Mouse (Mus musculus): ENCODE data around the gene Lhx6. TPM values are rescaled to one million over a fixed set of nuclear protein-coding genes. Genes with fewer than 3 reads are reported as not detected.

Lhx6 gene
- polyA plus RNA-seq, 1 experiment from 2014 or later: 1.0 TPM

DNA sequence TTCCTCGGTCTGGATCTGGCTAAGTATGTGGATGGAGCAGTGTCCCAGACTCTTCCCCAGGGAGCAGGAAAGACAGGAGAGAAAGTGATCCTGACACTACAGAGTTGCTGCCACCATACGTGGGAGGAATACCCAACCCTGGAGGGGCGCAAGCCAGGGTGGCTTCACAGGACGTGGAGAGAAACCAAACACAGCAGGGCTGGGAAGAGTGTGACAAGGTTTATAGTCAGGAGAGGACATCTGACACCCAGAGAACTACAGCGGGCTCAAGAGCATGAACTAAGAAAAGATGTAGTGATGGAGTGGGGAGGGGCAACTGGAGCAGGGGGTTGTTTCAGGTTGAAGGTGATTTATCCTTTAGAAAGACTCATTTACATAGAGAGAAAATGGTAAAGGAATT lies 43.8 kb downstream of the Lhx6 start:
- Histone ChIP-seq H3K4me3 (replicated peaks) (no peak overlapping the region), H3K27me3 (no peaks in the 10 kb centered on the region; the same call in 1 of the 2 replicates), H3K9ac (replicated peaks) (no peak overlapping the region), H3K9me3 (no peaks in the 10 kb centered on the region), H3K4me1 (replicated peaks) (no peaks in the 10 kb centered on the region), H3K4me2 (no peak overlapping the region), H3K27ac (no peak overlapping the region), H3K36me3 (no peaks in the 10 kb centered on the region)
- ATAC-seq (ENCODE audit: insufficient number of reproducible peaks, insufficient read depth, low FRiP score, low TSS enrichment, low read depth): no peak
- 46% methylated on average over 5 of the region's 5 CpGs for WGBS

DNA sequence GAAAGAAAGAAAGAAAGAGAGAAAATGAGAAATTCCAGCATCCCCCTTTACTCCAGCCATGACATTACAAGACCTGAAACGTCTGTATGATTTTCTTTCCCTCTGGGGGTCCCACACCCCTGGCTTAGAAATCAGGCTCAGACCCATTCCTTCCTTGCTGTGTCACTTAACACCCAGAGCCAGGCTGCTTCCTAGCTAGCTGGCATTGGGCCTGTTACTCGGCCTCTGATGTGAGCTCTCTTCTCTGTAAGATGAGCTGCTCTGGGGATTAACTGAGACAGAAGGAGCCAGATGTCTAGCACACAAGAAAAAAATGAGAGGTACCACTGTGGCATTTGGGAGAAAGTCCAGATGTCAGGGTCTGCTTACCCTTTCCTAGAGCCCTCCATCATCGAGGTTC lies 49.0 kb downstream of the Lhx6 start:
- H3K27ac ChIP-seq: no peak overlapping the region
- H3K9me3 ChIP-seq: no peaks in the 10 kb centered on the region
- H3K27me3 ChIP-seq: peaks cover 3% of the 10 kb centered on the region; the same call in 1 of the 2 replicates
- H3K4me1 ChIP-seq (replicated peaks): no peaks in the 10 kb centered on the region
- no peak overlapping the region for H3K4me2 ChIP-seq
- H3K4me3 ChIP-seq (replicated peaks): no peak overlapping the region
- 38% methylated on average over 3 of the region's 3 CpGs for WGBS
- ATAC-seq (ENCODE audit: insufficient number of reproducible peaks, insufficient read depth, low FRiP score, low TSS enrichment, low read depth): no peak
- no peak overlapping the region for H3K9ac ChIP-seq (replicated peaks)
- H3K36me3 ChIP-seq: no peaks in the 10 kb centered on the region

DNA sequence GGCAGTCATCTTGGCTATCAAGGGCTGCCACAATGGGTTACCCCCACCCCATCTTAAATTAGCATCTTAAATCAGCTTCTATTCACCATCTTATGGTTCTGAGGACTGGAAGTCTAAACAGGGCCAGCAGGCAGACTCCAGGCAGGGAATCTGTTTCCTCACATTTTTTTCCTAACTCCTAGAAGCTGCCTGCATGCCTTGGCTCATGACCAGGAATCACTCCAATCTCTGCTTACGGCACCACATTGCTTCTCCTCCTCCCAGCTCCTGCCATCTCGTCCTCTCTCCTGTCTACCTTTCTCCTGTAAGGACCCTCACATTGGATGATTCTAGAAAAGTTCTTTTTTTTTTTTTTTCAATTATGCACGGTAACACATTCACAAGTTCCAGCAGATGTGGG lies 52.0 kb downstream of the Lhx6 start:
- no peaks in the 10 kb centered on the region for H3K36me3 ChIP-seq
- no peak overlapping the region for H3K4me2 ChIP-seq
- no peak for ATAC-seq (ENCODE audit: insufficient number of reproducible peaks, insufficient read depth, low FRiP score, low TSS enrichment, low read depth)
- H3K9ac ChIP-seq (replicated peaks): no peak overlapping the region
- H3K27me3 ChIP-seq: peaks cover 6% of the 10 kb centered on the region; the same call in 1 of the 2 replicates
- H3K4me1 ChIP-seq (replicated peaks): peaks cover 6% of the 10 kb centered on the region
- H3K27ac ChIP-seq: no peak overlapping the region
- 63% methylated on average over 3 of the region's 3 CpGs for WGBS
- no peaks in the 10 kb centered on the region for H3K9me3 ChIP-seq
- no peak overlapping the region for H3K4me3 ChIP-seq (replicated peaks)

DNA sequence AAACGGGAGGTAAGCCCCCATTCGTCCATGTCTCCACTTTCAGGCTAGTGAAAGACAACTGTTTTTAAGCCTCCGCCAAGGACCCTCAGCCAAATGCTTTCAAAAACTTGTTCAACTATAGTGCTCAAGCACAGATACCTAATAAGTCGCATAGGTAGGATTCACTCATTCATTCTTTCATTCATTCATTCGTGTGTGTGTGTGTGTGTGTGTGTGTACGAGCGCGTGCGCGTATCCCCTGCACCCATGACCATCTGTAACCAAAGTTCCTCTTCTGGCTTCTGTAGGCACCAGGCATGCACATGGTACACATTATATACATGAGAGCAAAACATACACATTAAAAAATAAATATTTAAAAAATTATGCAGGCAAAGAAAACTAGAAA lies 55.6 kb downstream of the Lhx6 start:
- no peak overlapping the region for H3K27ac ChIP-seq
- peaks cover 10% of the 10 kb centered on the region for H3K36me3 ChIP-seq
- peaks cover 13% of the 10 kb centered on the region for H3K4me1 ChIP-seq (replicated peaks)
- WGBS: 44% methylated on average over 10 of the region's 10 CpGs
- H3K27me3 ChIP-seq: 0 out of 2 replicates have a peak, but pooled peaks cover 6% of the 10 kb centered on the region
- H3K4me3 ChIP-seq (replicated peaks): peak overlapping the region; percentile 76
- H3K4me2 ChIP-seq: peak overlapping the region; percentile 75
- ATAC-seq (ENCODE audit: insufficient number of reproducible peaks, insufficient read depth, low FRiP score, low TSS enrichment, low read depth): peak; percentile 53
- no peaks in the 10 kb centered on the region for H3K9me3 ChIP-seq
- no peak overlapping the region for H3K9ac ChIP-seq (replicated peaks)

GRCm38 (mm10) chr2:36048748-36049566 lies 56.3 kb downstream of the Lhx6 start, which contains the start of the genes Ndufa8 and Morn5:
Gene Ndufa8 (minus strand): TSS chr2:36049406.
Gene Morn5 (plus strand): TSS chr2:36049458.
- H3K36me3 ChIP-seq: peaks cover 11% of the 10 kb centered on the region
- H3K9me3 ChIP-seq: no peaks in the 10 kb centered on the region
- no peak within 1 kb of the TSS; the same call in 1 of the 2 replicates for H3K27ac ChIP-seq
- H3K4me3 ChIP-seq (replicated peaks): peak within 1 kb of the TSS; percentile 76
- WGBS: 1% methylated on average over 44 of the region's 44 CpGs
- H3K4me2 ChIP-seq: peak within 1 kb of the TSS; percentile 75
- H3K27me3 ChIP-seq: 0 out of 2 replicates have a peak, but pooled peaks cover 6% of the 10 kb centered on the region
- peaks cover 13% of the 10 kb centered on the region for H3K4me1 ChIP-seq (replicated peaks)
- peak within 1 kb of the TSS; percentile 84 for H3K9ac ChIP-seq (replicated peaks)
- peak; percentile 94 for ATAC-seq (ENCODE audit: insufficient number of reproducible peaks, insufficient read depth, low FRiP score, low TSS enrichment, low read depth)

DNA sequence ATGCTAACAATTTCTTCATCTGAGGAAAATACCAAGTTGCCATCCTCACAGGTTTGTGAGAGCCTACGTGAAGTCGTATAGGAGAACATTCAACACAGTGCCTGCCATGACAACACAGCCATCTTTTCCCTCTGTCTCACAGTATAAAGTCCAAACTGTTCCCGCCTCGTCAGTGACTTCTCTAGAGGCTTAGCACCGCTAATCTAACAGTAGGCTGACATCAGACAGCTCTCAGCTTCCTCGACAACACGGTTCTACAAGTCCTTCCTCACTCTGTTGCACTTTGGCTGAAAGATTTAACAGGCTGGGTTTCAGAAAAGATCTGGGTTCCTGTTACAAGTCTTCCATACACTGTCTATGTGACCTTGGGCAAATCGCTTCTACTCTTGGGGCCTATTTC lies 57.0 kb downstream of the Lhx6 start:
- H3K27me3 ChIP-seq: 0 out of 2 replicates have a peak, but pooled peaks cover 6% of the 10 kb centered on the region
- 83% methylated on average over 8 of the region's 8 CpGs for WGBS
- H3K27ac ChIP-seq: no peak overlapping the region
- peak overlapping the region; percentile 84 for H3K9ac ChIP-seq (replicated peaks)
- H3K36me3 ChIP-seq: peaks cover 19% of the 10 kb centered on the region
- no peak for ATAC-seq (ENCODE audit: insufficient number of reproducible peaks, insufficient read depth, low FRiP score, low TSS enrichment, low read depth)
- peak overlapping the region; percentile 75 for H3K4me2 ChIP-seq
- H3K4me1 ChIP-seq (replicated peaks): peaks cover 13% of the 10 kb centered on the region
- H3K9me3 ChIP-seq: no peaks in the 10 kb centered on the region
- peak overlapping the region; percentile 76 for H3K4me3 ChIP-seq (replicated peaks)

- 75% methylated on average over 1 of the region's 1 CpGs for WGBS
- Histone ChIP-seq H3K36me3 (peaks cover 54% of the 10 kb centered on the region), H3K9ac (replicated peaks) (no peak overlapping the region), H3K4me1 (replicated peaks) (no peaks in the 10 kb centered on the region), H3K27me3 (no peaks in the 10 kb centered on the region), H3K4me3 (replicated peaks) (no peak overlapping the region), H3K4me2 (no peak overlapping the region), H3K27ac (no peak overlapping the region), H3K9me3 (no peaks in the 10 kb centered on the region)
- ATAC-seq (ENCODE audit: insufficient number of reproducible peaks, insufficient read depth, low FRiP score, low TSS enrichment, low read depth): no peak
These were observed 64.3 kb downstream of the Lhx6 start for GRCm38 (mm10) chr2:36040872-36041271.

GRCm38 (mm10) chr2:36039297-36039985 lies 65.8 kb downstream of the Lhx6 start:
- Histone ChIP-seq H3K9ac (replicated peaks) (no peak overlapping the region), H3K36me3 (peaks cover 62% of the 10 kb centered on the region), H3K4me3 (replicated peaks) (no peak overlapping the region), H3K27ac (no peak overlapping the region), H3K4me2 (no peak overlapping the region), H3K4me1 (replicated peaks) (no peaks in the 10 kb centered on the region), H3K9me3 (no peaks in the 10 kb centered on the region), H3K27me3 (no peaks in the 10 kb centered on the region)
- 77% methylated on average over 7 of the region's 7 CpGs for WGBS
- ATAC-seq (ENCODE audit: insufficient number of reproducible peaks, insufficient read depth, low FRiP score, low TSS enrichment, low read depth): no peak

DNA sequence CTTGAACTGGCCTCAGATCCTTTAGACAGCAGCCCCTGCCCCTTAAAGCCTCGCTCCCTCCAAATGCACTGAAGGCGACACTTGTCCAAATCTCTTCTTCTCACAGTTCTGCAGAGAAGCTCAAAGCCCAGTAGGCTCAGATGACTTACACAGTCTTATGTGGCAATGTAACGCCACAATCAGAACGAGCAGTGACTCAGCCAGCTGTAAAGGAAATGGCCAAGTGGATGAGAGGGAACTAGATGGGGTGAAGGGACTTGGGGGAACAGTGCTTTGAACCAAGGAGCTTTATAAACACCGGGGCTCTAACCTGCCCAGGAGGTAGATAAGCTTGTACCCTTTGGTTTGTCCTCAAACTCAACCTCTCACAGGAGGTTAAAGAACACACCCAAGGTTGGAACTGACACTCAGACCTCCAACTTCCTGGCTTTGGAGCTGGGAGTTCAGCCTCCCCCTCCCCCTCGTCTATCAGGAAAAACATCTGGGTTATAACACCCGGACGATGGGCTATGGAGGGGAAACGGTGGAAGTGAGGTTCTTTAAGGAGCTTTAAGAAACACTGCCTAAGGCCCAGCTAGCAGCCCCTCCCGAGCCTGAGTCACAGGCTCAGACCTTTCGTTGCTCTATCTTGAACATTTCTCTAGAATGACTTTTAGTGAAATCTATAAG lies 69.7 kb downstream of the Lhx6 start:
- H3K4me2 ChIP-seq: no peak overlapping the region
- ATAC-seq (ENCODE audit: insufficient number of reproducible peaks, insufficient read depth, low FRiP score, low TSS enrichment, low read depth): no peak; the same call in 1 of the 2 replicates
- no peak overlapping the region for H3K4me3 ChIP-seq (replicated peaks)
- peaks cover 3% of the 10 kb centered on the region; the same call in 1 of the 2 replicates for H3K9me3 ChIP-seq
- 0 out of 2 replicates have a peak, but pooled peaks cover 2% of the 10 kb centered on the region for H3K27me3 ChIP-seq
- no peak overlapping the region for H3K9ac ChIP-seq (replicated peaks)
- WGBS: 59% methylated on average over 11 of the region's 11 CpGs
- H3K36me3 ChIP-seq: peaks cover 50% of the 10 kb centered on the region
- H3K4me1 ChIP-seq (replicated peaks): no peaks in the 10 kb centered on the region
- H3K27ac ChIP-seq: no peak overlapping the region

- no peak overlapping the region for H3K27ac ChIP-seq
- H3K9me3 ChIP-seq: peaks cover 3% of the 10 kb centered on the region; the same call in 1 of the 2 replicates
- 0 out of 2 replicates have a peak, but pooled peaks cover 2% of the 10 kb centered on the region for H3K27me3 ChIP-seq
- no peak overlapping the region for H3K4me2 ChIP-seq
- no peak for ATAC-seq (ENCODE audit: insufficient number of reproducible peaks, insufficient read depth, low FRiP score, low TSS enrichment, low read depth)
- no peaks in the 10 kb centered on the region for H3K4me1 ChIP-seq (replicated peaks)
- no peak overlapping the region for H3K9ac ChIP-seq (replicated peaks)
- H3K4me3 ChIP-seq (replicated peaks): no peak overlapping the region
- H3K36me3 ChIP-seq: peaks cover 49% of the 10 kb centered on the region
- WGBS: 86% methylated on average over 7 of the region's 7 CpGs
These were observed 70.3 kb downstream of the Lhx6 start for GRCm38 (mm10) chr2:36034898-36035297.

- no peaks in the 10 kb centered on the region for H3K4me1 ChIP-seq (replicated peaks)
- no peak overlapping the region for H3K9ac ChIP-seq (replicated peaks)
- H3K4me3 ChIP-seq (replicated peaks): no peak overlapping the region
- 74% methylated on average over 7 of the region's 7 CpGs for WGBS
- 0 out of 2 replicates have a peak, but pooled peaks cover 2% of the 10 kb centered on the region for H3K27me3 ChIP-seq
- no peak overlapping the region for H3K4me2 ChIP-seq
- no peak for ATAC-seq (ENCODE audit: insufficient number of reproducible peaks, insufficient read depth, low FRiP score, low TSS enrichment, low read depth)
- peaks cover 3% of the 10 kb centered on the region; the same call in 1 of the 2 replicates for H3K9me3 ChIP-seq
- peaks cover 39% of the 10 kb centered on the region for H3K36me3 ChIP-seq
- no peak overlapping the region for H3K27ac ChIP-seq
These were observed 71.2 kb downstream of the Lhx6 start for GRCm38 (mm10) chr2:36033966-36034365.

Data from limb, embryonic 12.5 days (tissue).